Mouse (Mus musculus): ENCODE measurements around the gene Gdf11.
A peak's percentile ranks its signal among the peaks of the same experiment; 100 is the strongest.

The Gdf11 gene

GRCm38 (mm10) chr10:128919203-128919631 lies 27.7 kb upstream of the Gdf11 start:
- peak; percentile 71 to 73 for DNase-seq

DNA sequence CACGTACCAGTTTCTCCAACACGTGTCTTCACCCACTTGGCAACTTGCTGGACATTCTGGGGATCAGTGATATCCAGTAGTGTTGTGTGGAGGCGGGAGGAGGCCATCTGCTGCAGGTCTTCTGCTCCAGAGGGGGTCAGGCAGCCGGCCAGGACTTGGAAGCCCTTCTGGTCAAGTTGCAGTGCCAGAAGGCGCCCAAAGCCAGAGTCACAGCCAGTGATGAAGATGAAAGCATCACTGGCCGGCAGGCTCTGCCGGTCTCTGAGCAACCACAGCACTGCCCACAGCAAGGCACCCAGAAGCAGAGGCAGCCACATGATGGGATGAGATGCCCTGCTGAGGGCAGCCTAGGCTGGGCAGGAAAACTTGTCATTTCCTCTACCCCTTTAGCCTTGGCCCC lies 26.7 kb upstream of the Gdf11 start:
- DNase-seq: peak; percentile 98 to 99

DNA sequence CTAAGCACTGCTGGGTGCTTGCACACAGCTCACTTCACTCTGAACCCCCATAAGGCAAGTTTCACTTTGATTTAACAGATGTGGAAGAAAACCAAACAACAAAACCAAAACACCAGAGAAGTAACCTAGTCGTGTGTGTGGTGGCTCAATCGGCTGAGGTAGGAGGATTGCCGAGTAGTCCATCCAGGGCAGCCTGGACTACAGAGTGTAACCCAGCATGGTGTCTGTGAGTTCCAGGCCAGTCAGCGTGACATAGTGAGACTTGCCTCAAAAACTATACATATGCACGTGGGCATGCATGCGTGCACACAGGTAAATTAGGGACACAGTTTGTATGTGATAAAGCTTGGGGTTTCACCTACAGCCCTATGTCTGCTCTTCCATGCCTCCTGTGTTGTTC lies 25.9 kb upstream of the Gdf11 start:
- no peak for DNase-seq

DNA sequence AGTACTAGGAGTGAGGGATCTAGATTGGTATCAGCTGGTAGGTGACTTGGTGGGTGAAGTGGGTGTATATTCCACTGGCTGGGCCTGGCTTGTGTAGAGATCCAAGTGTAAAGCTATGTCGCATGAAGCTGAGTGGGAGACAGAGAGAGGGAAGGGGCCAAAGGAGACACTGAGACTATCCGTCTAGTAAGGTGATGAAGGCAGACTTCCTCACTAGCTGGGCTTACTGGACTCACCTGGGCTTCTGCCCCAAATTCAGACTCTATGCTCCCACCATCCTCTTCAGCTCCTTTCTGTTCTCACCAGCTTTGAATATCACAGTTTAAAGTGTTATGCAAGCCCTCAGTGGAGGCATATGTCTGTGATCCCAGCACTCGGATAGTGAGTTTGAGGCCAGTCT lies 25.1 kb upstream of the Gdf11 start:
- no peak for DNase-seq

DNA sequence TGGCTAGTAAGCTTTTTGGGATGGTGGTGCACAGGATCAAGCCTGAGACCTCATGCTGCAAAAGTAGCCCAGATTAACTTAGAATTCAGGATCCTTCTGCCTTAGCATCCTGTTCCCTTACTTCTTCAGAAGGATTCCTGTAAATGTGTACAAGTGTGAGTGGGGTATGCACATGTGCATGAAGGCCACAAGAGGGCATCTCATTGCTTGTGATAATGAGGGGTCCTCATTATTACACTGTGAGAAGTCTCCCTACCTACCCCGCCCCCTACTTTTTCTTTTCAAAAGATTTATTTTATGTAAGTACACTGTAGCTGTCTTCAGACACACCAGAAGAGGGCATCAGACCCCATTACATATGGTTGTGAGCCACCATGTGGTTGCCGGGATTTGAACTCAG lies 24.0 kb upstream of the Gdf11 start:
- no peak for DNase-seq

DNA sequence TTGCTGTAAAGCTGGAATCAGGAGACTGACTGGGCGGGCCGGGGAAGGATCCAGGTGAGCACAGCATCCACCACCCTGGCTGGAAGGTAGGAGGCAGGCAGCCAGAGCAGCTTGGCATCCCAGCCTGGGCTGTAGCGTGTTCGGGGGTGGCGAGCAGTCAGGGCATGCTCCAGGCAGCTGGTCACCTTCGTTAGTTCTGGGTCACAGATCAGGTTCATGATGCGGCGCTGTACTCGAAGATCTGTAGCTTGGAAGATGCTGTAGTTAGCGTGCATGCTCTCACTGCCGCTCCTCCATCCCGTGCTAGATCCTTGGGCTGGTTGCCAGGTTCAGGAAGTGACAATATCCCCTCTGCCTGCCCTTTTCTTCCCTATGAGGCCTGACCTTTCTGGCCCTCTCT lies 22.2 kb upstream of the Gdf11 start:
- DNase-seq: peak; percentile 56 to 61

GRCm38 (mm10) chr10:128913219-128913618 lies 21.7 kb upstream of the Gdf11 start:
- peak; percentile 98 to 99 for DNase-seq

GRCm38 (mm10) chr10:128912791-128913190 lies 21.3 kb upstream of the Gdf11 start:
- no peak for DNase-seq

DNA sequence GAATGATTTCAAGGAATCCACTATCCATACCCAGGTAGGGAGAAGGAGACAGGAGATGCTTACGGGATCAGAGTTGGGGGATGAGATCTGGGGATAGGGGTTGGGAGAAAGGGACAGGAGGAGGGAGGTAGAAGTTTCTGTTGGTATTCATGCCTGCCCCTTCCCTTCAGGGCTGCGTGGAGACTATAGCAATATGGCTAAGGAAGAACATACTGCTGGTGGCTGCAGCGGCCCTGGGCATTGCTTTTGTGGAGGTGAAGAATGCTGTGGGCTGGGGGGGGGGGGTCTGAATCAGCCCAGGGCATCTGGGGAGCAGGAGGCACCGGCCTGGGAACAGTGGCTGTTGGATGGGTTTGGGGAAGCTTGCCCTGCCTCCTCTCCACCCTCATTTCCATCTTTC lies 20.8 kb upstream of the Gdf11 start:
- no peak for DNase-seq

DNA sequence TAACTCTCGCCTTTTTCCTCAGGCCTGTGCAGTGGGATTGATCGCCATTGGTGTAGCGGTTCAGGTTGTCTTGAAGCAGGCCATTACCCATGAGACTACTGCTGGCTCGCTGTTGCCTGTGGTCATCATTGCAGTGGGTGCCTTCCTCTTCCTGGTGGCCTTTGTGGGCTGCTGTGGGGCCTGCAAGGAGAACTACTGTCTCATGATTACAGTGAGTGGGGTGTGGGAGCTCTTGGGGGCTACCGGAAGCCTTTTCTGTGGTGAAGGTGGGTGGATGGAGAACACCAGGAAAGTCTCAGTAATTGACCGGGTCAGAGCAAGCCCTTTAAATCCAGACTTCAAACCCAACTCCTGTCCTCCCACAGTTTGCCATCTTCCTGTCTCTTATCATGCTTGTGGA lies 19.9 kb upstream of the Gdf11 start:
- no peak for DNase-seq

GRCm38 (mm10) chr10:128910066-128910841 lies 18.7 kb upstream of the Gdf11 start:
- DNase-seq: peak; percentile 71 to 80

DNA sequence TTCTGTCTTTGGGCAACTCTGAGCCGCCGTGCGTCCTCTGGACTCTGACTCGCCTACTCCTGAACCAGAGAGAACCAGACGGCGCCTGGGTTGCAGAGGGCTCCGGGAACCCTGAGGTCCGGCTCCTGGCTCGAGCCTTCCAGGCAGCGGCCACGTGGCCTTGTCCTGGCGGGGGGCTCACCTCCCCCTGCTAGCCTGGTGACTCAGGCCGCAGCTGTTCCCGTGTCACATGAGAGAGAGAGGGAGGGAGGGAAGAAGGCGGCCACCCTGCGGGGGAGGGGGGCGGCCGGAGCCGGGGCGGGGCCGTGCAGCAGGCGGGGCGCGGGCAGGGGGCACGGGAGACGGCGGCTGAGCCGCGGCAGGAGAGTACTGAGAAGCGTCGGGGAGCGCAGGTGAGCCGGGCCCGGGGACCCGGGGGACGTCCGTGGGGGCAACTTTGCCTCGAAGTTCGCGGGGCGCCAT lies 18.1 kb upstream of the Gdf11 start:
- DNase-seq: peak; percentile 77 to 80

DNA sequence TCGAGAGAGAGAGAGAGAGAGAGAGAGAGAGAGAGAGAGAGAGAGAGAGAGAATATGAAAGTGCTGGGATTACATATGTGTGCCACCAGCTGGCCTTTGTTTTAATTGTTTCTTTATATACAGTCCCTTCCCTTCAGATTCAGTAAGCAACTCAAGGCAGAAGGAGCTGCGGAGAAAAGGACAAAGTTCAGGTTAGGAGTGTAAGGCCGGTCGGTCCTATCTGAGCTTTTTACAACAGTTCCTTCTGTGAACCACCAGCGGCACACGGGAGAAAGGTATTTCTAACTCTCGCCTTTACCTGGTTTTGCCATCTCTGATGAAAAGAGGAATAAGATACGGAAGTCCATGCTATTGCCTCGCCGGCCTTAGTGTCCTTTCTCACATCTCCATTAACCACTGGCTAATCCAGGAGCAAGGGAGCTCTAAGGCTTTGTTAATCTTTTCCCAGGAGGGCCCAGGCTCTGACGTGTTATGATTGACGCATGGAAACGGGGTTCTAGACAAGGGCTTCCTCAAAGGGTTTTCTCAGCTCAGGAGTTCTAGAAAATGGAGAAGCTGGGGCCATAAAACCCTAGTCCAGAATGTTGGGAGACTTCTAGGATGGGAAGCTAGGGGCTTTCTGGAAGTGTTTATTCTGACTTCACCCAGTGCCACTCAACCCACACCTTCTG lies 17.4 kb upstream of the Gdf11 start:
- no peak for DNase-seq

GRCm38 (mm10) chr10:128904812-128905211 lies 13.3 kb upstream of the Gdf11 start:
- no peak for DNase-seq

DNA sequence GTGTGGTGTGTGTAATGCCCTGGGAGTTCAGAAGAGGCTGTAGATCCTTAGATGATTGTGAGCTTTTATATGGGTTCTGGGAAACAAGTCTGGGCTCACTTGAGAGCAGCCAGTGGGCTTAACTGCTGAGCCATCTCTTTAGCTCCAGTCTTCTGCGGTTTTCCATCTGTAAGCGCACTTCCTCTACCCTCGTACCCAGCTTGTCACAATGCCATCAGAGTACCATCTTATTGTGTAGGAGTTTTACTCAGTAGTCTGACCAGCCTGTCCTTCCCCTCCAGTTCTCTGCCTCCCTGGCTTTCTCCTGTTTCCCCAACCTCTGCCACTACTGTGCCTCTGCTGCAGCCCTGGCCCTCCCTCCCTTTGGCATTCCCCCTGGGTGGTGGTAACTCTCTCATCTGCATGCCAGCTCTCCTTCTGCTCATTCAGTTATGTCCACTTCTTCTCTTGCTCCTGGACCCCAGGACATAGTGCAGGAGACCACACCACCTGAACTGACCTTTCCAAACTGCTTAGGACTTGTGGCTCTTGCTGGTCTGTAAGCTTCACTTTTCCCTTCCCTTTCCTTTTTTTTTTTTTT lies 11.0 kb upstream of the Gdf11 start:
- DNase-seq: no peak

- DNase-seq: no peak
Measured at GRCm38 (mm10) chr10:128901409-128901808, 9.9 kb upstream of the Gdf11 start.

GRCm38 (mm10) chr10:128900698-128901097 lies 9.2 kb upstream of the Gdf11 start, which contains the start of gene Cd63:
TSS of gene Cd63 (plus strand) at chr10:128900989.
- DNase-seq: no peak

- no peak for DNase-seq
Measured at GRCm38 (mm10) chr10:128899759-128900490, 8.4 kb upstream of the Gdf11 start.

DNA sequence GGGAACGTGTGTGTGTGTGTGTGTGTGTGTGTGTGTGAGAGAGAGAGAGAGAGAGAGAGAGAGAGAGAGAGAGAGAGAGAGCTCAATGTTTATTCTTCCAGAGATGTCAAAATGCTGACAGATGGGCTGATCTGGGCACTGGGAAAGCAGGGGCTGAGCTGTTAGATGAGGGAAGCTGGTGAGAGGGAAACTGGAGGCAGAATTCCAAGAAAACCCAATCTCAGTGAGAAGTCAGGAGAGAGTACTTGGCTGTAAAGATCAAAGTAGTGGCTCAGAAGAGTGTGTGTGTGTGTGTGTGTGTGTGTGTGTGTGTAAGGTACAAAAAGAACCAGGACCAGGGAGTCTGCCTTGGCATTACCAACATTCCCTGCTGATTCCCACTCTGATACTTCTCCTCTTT lies 6.0 kb upstream of the Gdf11 start:
- peak; percentile 49 to 52 for DNase-seq

DNA sequence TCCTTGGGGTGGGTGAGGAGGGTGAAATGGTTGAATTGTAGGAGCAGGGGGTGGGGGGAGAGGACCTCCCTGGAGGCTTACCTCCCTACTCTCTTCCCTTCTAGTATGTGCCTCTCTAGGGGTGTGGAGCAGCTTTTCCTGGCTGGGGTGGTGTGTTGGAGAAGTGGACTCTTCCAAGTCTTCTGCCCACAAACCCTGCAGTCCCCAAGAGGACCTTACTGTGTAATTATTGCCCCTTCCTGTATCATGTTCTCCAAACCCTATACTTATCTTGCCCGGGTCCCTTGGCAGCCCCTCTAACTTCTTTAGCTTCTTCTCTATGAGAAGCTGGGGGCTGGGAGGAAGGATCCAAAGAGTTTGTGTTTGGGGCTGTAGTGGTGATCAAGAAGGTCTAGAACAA lies 5.3 kb upstream of the Gdf11 start:
- DNase-seq: no peak

DNA sequence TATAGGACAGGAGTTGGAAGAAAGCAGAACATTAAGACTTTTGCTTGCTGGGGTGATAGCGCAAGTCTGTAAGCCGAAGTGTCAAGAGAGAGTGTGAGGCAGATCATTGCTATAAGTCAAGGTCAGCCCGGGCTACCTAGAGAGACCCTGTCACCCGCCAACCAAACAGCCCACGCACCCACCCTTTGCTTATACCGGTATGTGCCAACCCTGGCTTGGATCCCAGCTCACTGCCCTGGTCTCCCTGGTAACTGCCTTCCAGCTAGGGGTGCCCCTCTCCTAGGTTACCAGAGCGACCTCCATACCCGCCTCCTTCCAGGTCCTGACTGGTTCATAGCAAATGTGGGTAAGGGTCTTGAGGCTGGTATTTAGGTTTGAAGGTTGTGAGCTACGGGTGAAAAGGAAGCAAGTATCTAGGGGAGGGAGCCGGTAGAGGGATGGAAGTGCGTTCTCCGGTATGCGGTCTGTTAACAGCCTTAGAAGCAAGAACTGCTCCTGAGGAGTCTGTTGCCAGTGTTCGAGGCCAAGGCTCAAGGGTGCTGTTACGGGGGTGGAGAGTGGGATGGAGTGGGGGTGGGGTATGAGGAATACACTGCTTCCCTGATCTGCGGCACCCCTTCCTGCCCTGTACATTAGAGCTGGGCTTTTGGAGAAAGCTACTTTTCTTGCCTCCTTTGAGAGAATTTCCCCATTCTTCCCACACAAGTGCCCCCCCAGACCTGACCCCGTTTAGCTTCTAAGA lies 4.6 kb upstream of the Gdf11 start:
- peak; percentile 72 to 85 for DNase-seq

DNA sequence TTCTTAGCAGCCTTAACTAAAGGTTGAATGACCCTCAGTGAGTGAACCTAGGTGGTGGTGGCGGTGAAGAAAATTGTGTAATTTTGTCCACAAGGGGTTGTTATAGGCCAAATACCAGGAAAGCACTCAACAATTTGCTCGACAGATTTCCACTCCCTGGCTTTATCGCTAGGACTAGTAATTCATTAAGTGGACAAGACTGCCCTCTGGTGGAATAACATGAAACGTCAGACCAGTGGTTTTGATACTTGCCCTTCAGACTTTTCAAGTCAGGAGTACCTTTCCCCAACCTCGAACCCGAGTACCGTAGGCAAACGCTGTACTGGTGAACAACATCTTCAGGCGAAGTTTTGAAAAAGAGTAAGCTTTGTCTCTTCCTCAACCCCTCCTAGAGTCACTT lies 3.9 kb upstream of the Gdf11 start:
- peak; percentile 90 to 91 for DNase-seq

Measured in cerebellum, postnatal 14 days (tissue).